7 mouse cellular contexts compared by ENCODE assay signal in the genomic region with DNA sequence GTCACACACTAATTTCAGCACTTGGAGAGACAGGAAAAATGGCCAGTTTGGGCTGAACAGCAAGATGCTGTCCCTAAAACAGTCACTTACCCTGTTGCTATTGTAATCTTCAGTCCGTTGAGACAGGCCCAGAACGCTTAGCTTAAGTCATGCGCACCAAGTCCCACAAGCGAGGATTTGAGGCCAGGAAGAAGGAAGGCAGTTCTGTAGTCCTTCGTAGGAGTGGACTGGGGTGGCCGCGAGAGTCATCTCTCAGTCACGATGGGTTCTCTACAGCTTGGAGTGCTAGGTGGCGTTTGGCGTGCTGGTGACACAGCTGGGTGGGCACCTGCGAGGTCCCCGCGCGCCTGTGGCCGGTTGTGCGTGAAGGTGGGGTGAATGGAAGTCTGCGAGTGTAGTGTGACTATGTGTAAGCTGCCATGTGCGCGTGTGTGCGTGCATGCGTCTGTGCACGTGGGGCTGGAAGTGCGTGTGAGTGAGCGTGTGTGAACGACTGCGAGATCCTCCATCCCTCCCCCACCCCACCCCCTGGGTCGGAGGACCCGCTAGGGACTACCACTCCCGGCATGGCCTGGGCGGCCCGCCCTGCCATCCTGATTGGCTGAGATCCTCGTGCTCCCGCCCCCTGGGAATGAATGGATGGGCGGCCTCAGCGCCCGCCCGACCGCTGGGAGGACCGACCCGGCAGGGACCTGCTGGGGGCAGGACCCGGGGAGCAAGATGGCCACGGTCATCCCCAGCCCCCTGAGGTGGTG. TPM values are rescaled to one million over a fixed set of nuclear protein-coding genes. Genes with fewer than 3 reads are reported as not detected.
DNase-seq lines count a peak whose midpoint lies in the region; ATAC-seq and TF ChIP-seq lines count a peak whose summit lies in the region.

No protein-coding gene starts in this region.

- 2% methylated on average over 38 of the region's 42 CpGs for WGBS in embryonic facial prominence, embryonic 12.5 days
- WGBS in heart, adult 2 months: 3% methylated on average over 42 of the region's 42 CpGs
- 2% methylated on average over 42 of the region's 42 CpGs for WGBS in kidney, adult 2 months
- 2% methylated on average over 42 of the region's 42 CpGs for WGBS in limb, embryonic 12.5 days
- WGBS in midbrain, embryonic 14.5 days: under 1% methylated on average over 42 of the region's 42 CpGs

- H3K36me3 ChIP-seq in embryonic facial prominence, embryonic 12.5 days: no peaks in the 10 kb centered on the region
- no peaks in the 10 kb centered on the region for H3K36me3 ChIP-seq in heart, adult 2 months (ENCODE audit: control insufficient read depth, insufficient read depth, low read length)
- H3K36me3 ChIP-seq in kidney, adult 2 months (ENCODE audit: control insufficient read depth, insufficient read depth, low read length): no peaks in the 10 kb centered on the region
- peaks cover 14% of the 10 kb centered on the region for H3K36me3 ChIP-seq in limb, embryonic 12.5 days
- peaks cover 22% of the 10 kb centered on the region for H3K36me3 ChIP-seq in midbrain, embryonic 14.5 days (ENCODE audit: control insufficient read depth, insufficient read depth, low read length)

- peak; percentile 95 for DNase-seq in adrenal gland, postnatal 36 days
- DNase-seq in heart, adult 2 months: peak; percentile 90 to 92
- DNase-seq in kidney, adult 2 months: peak; percentile 93
- DNase-seq in midbrain, embryonic 14.5 days: peak; percentile 96
- peak; percentile 54 to 59 for DNase-seq in spleen, postnatal 14 days (ENCODE audit: low spot score in 2 of 2)

- H3K9me3 ChIP-seq in embryonic facial prominence, embryonic 12.5 days: no peaks in the 10 kb centered on the region
- H3K9me3 ChIP-seq in limb, embryonic 12.5 days: no peaks in the 10 kb centered on the region
- H3K9me3 ChIP-seq in midbrain, embryonic 14.5 days (ENCODE audit: control insufficient read depth, low read length): no peaks in the 10 kb centered on the region

- no peak for TF ChIP-seq CTCF in heart, adult 2 months (IDR thresholded peaks at IDR 0.05)
- TF ChIP-seq CTCF in kidney, adult 2 months (conservative IDR thresholded peaks at IDR 0.05; ENCODE audit: insufficient read depth, insufficient read length, low read depth, low read length): no peak

- peak overlapping the region; percentile 69 for H3K9ac ChIP-seq in embryonic facial prominence, embryonic 12.5 days
- H3K9ac ChIP-seq in heart, adult 2 months (ENCODE audit: low read depth, low read length): peak overlapping the region; percentile 17; the same call in 1 of the 2 replicates
- peak overlapping the region; percentile 62 for H3K9ac ChIP-seq in limb, embryonic 12.5 days (replicated peaks)
- H3K9ac ChIP-seq in midbrain, embryonic 14.5 days (replicated peaks; ENCODE audit: low read length): peak overlapping the region; percentile 75

- H3K4me3 ChIP-seq in embryonic facial prominence, embryonic 12.5 days: peak overlapping the region; percentile 71
- H3K4me3 ChIP-seq in heart, adult 2 months: peak overlapping the region; percentile 48
- H3K4me3 ChIP-seq in kidney, adult 2 months (ENCODE audit: insufficient read depth, low read depth, low read length): peak overlapping the region; percentile 45
- H3K4me3 ChIP-seq in limb, embryonic 12.5 days (replicated peaks): peak overlapping the region; percentile 70
- peak overlapping the region; percentile 84 for H3K4me3 ChIP-seq in midbrain, embryonic 14.5 days (replicated peaks; ENCODE audit: low read depth, low read length)

- ATAC-seq in embryonic facial prominence, embryonic 12.5 days (ENCODE audit: insufficient number of reproducible peaks, insufficient read depth, low FRiP score, low TSS enrichment): peak; percentile 77
- peak; percentile 48 for ATAC-seq in limb, embryonic 12.5 days (ENCODE audit: insufficient number of reproducible peaks, insufficient read depth, low FRiP score, low TSS enrichment, low read depth)
- peak; percentile 81 for ATAC-seq in midbrain, embryonic 14.5 days (ENCODE audit: low FRiP score, low TSS enrichment)

- TF ChIP-seq POLR2A in heart, adult 2 months (IDR thresholded peaks at IDR 0.05; ENCODE audit: insufficient read depth, low read depth, low read length): no peak
- TF ChIP-seq POLR2A in kidney, adult 2 months (IDR thresholded peaks at IDR 0.05; ENCODE audit: low read depth, low read length): no peak

- peak overlapping the region; percentile 95 for H3K4me2 ChIP-seq in embryonic facial prominence, embryonic 12.5 days (replicated peaks)
- H3K4me2 ChIP-seq in limb, embryonic 12.5 days: peak overlapping the region; percentile 92
- H3K4me2 ChIP-seq in midbrain, embryonic 14.5 days (ENCODE audit: low read length): peak overlapping the region; percentile 82

- no peak overlapping the region for H3K27ac ChIP-seq in embryonic facial prominence, embryonic 12.5 days
- no peak overlapping the region for H3K27ac ChIP-seq in heart, adult 2 months
- H3K27ac ChIP-seq in kidney, adult 2 months (ENCODE audit: insufficient read depth, low read depth, low read length): no peak overlapping the region
- H3K27ac ChIP-seq in limb, embryonic 12.5 days: peak overlapping the region; percentile 45; the same call in 1 of the 2 replicates
- H3K27ac ChIP-seq in midbrain, embryonic 14.5 days (replicated peaks; ENCODE audit: low read depth, low read length): peak overlapping the region; percentile 76

- no peak for TF ChIP-seq EP300 in heart, adult 2 months (IDR thresholded peaks at IDR 0.05; ENCODE audit: insufficient read depth, low read depth, low read length)

- H3K4me1 ChIP-seq in embryonic facial prominence, embryonic 12.5 days: peaks cover 49% of the 10 kb centered on the region
- H3K4me1 ChIP-seq in heart, adult 2 months (ENCODE audit: control insufficient read depth, insufficient read depth, low read length): peaks cover 1% of the 10 kb centered on the region
- 0 out of 2 replicates have a peak, but pooled peaks cover 7% of the 10 kb centered on the region for H3K4me1 ChIP-seq in kidney, adult 2 months (ENCODE audit: control insufficient read depth, insufficient read depth, low read length)
- peaks cover 63% of the 10 kb centered on the region for H3K4me1 ChIP-seq in limb, embryonic 12.5 days (replicated peaks)
- peaks cover 51% of the 10 kb centered on the region for H3K4me1 ChIP-seq in midbrain, embryonic 14.5 days (ENCODE audit: control insufficient read depth, insufficient read depth, low read length)

- intact Hi-C loops in heart, adult 2 months (cut with DNase I): loop anchor here (5.0 kb wide), 1 partner anchor 215 kb away; no protein-coding TSS in a partner anchor

- H3K79me2 ChIP-seq in heart, adult 2 months (replicated peaks; ENCODE audit: control insufficient read depth, insufficient read depth, low read length): no peaks in the 10 kb centered on the region

- H3K27me3 ChIP-seq in embryonic facial prominence, embryonic 12.5 days: peaks cover 21% of the 10 kb centered on the region; the same call in 1 of the 2 replicates
- H3K27me3 ChIP-seq in heart, adult 2 months (ENCODE audit: control insufficient read depth, insufficient read depth, low read length): peaks cover 12% of the 10 kb centered on the region
- peaks cover 4% of the 10 kb centered on the region; the same call in 1 of the 2 replicates for H3K27me3 ChIP-seq in kidney, adult 2 months (replicated peaks; ENCODE audit: control insufficient read depth, insufficient read depth, low read length)
- peaks cover 17% of the 10 kb centered on the region; the same call in 1 of the 2 replicates for H3K27me3 ChIP-seq in limb, embryonic 12.5 days
- no peaks in the 10 kb centered on the region for H3K27me3 ChIP-seq in midbrain, embryonic 14.5 days (ENCODE audit: control insufficient read depth, insufficient read depth, low read length)

RNA-seq across cellular contexts. Expression of a gene that starts 3.8 kb away (rescaled TPM):
- 1 to 10 TPM; 2.7 to 3.0 TPM for total RNA-seq in adrenal gland, postnatal 36 days (2021)
- 25.7 and 27.9 TPM in 2 replicates for polyA plus RNA-seq in embryonic facial prominence, embryonic 12.5 days (2016; fragmentation: Nextera tagmentation; extraction: Ambion mirVana)
- under 1 TPM in 1 of 2 experiments, not detected in 1; 0.27 TPM for total RNA-seq in heart, adult 2 months (2021)
- polyA plus RNA-seq in heart, adult 2 months (2012; rRNA removed): 0.21 and 0.38 TPM in 2 replicates
- polyA plus RNA-seq in kidney, adult 2 months (2012; rRNA removed): 0.07 and 0.11 TPM in 2 replicates
- polyA plus RNA-seq in limb, embryonic 12.5 days (2016; fragmentation: Nextera tagmentation; extraction: Ambion mirVana): 22.4 and 23.7 TPM in 2 replicates
- 203 and 214 TPM in 2 replicates for polyA plus RNA-seq in midbrain, embryonic 14.5 days (2014; fragmentation: Nextera tagmentation; extraction: Ambion mirVana)

RNA-seq across cellular contexts. Expression of a gene that starts 18.4 kb away (rescaled TPM):
- 1 to 10 TPM; 3.6 to 4.9 TPM for total RNA-seq in adrenal gland, postnatal 36 days (2021)
- 17.1 and 19.6 TPM in 2 replicates for polyA plus RNA-seq in embryonic facial prominence, embryonic 12.5 days (2016; fragmentation: Nextera tagmentation; extraction: Ambion mirVana)
- 10 to 100 TPM in 1 of 2 experiments, 1 to 10 TPM in 1; 8.7 to 10.3 TPM for total RNA-seq in heart, adult 2 months (2021)
- 16.3 and 18.4 TPM in 2 replicates for polyA plus RNA-seq in heart, adult 2 months (2012; rRNA removed)
- polyA plus RNA-seq in kidney, adult 2 months (2012; rRNA removed): 12.3 and 16.1 TPM in 2 replicates
- polyA plus RNA-seq in limb, embryonic 12.5 days (2016; fragmentation: Nextera tagmentation; extraction: Ambion mirVana): 7.6 and 8.0 TPM in 2 replicates
- 0.94 and 3.9 TPM in 2 replicates for polyA plus RNA-seq in midbrain, embryonic 14.5 days (2014; fragmentation: Nextera tagmentation; extraction: Ambion mirVana)

RNA-seq across cellular contexts. Expression of a gene that starts 25.8 kb away (rescaled TPM):
- 10 to 100 TPM; 28.7 to 48.2 TPM for total RNA-seq in adrenal gland, postnatal 36 days (2021)
- polyA plus RNA-seq in embryonic facial prominence, embryonic 12.5 days (2016; fragmentation: Nextera tagmentation; extraction: Ambion mirVana): 94.0 and 104 TPM in 2 replicates
- total RNA-seq in heart, adult 2 months (2021): 10 to 100 TPM; 39.4 to 46.4 TPM
- polyA plus RNA-seq in heart, adult 2 months (2012; rRNA removed): 40.5 and 45.7 TPM in 2 replicates
- polyA plus RNA-seq in kidney, adult 2 months (2012; rRNA removed): 421 and 474 TPM in 2 replicates
- polyA plus RNA-seq in limb, embryonic 12.5 days (2016; fragmentation: Nextera tagmentation; extraction: Ambion mirVana): 106 and 107 TPM in 2 replicates
- polyA plus RNA-seq in midbrain, embryonic 14.5 days (2014; fragmentation: Nextera tagmentation; extraction: Ambion mirVana): 52.3 and 66.3 TPM in 2 replicates

RNA-seq across cellular contexts. Expression of a gene that starts 59.3 kb away (rescaled TPM):
- 1 to 10 TPM; 2.7 to 3.3 TPM for total RNA-seq in adrenal gland, postnatal 36 days (2021)
- polyA plus RNA-seq in embryonic facial prominence, embryonic 12.5 days (2016; fragmentation: Nextera tagmentation; extraction: Ambion mirVana): 1.9 and 2.6 TPM in 2 replicates
- 1 to 10 TPM; 1.5 to 2.0 TPM for total RNA-seq in heart, adult 2 months (2021)
- polyA plus RNA-seq in heart, adult 2 months (2012; rRNA removed): 0.98 and 1.00 TPM in 2 replicates
- polyA plus RNA-seq in kidney, adult 2 months (2012; rRNA removed): 4.6 and 7.2 TPM in 2 replicates
- 2.5 and 2.7 TPM in 2 replicates for polyA plus RNA-seq in limb, embryonic 12.5 days (2016; fragmentation: Nextera tagmentation; extraction: Ambion mirVana)
- polyA plus RNA-seq in midbrain, embryonic 14.5 days (2014; fragmentation: Nextera tagmentation; extraction: Ambion mirVana): 0.29 and 0.57 TPM in 2 replicates

Comparison
In these comparisons a context has a peak if more than half of its experiments do, and no peak if none do; other contexts are left out.
1. H3K27ac ChIP-seq: peak in limb, embryonic 12.5 days (single experiment) and midbrain, embryonic 14.5 days (single experiment); none in embryonic facial prominence, embryonic 12.5 days (single experiment), heart, adult 2 months (single experiment) and kidney, adult 2 months (single experiment).
2. H3K9ac ChIP-seq: peak in every context shown above with its lines; median percentile 75 in midbrain, embryonic 14.5 days; 69 in embryonic facial prominence, embryonic 12.5 days; 62 in limb, embryonic 12.5 days; 17 in heart, adult 2 months.
3. RNA of a gene that starts 3.8 kb away (polyA plus RNA-seq): 203 to 214 TPM in midbrain, embryonic 14.5 days, 25.7 to 27.9 TPM in embryonic facial prominence, embryonic 12.5 days and 22.4 to 23.7 TPM in limb, embryonic 12.5 days; 0.21 to 0.38 TPM in heart, adult 2 months and 0.07 to 0.11 TPM in kidney, adult 2 months; every median in the first group is over 10 times any median in the second.
4. Peak in every context shown above with its lines, with median percentiles within 50 percentile points of each other: DNase-seq, ATAC-seq, H3K4me2 ChIP-seq and H3K4me3 ChIP-seq.